Mouse (Mus musculus): ENCODE results near the gene Dnah7c.
"Not testable (repeated sequence)": the region's sequence is repeated elsewhere in the genome, so short reads cannot be mapped to it uniquely, and the experiment has no call there.

The Dnah7c gene

GRCm38 (mm10) chr1:46729731-46730130 lies 304.3 kb downstream of the Dnah7c start:
- in situ Hi-C loops (cut with MboI): not testable (repeated sequence)

- in situ Hi-C loops (cut with MboI): not testable (repeated sequence)
Measured at GRCm38 (mm10) chr1:46733405-46734106, 308.2 kb downstream of the Dnah7c start.

GRCm38 (mm10) chr1:46734455-46734854 lies 309.1 kb downstream of the Dnah7c start:
- in situ Hi-C loops (cut with MboI): not testable (repeated sequence)

GRCm38 (mm10) chr1:46764600-46764999 lies 339.2 kb downstream of the Dnah7c start:
- in situ Hi-C loops (cut with MboI): not testable (repeated sequence)

- in situ Hi-C loops (cut with MboI): not testable (repeated sequence)
Measured at GRCm38 (mm10) chr1:46769318-46769717, 343.9 kb downstream of the Dnah7c start.

GRCm38 (mm10) chr1:46770077-46770695 lies 344.8 kb downstream of the Dnah7c start:
- in situ Hi-C loops (cut with MboI): not testable (repeated sequence)

- in situ Hi-C loops (cut with MboI): not testable (repeated sequence)
Measured at GRCm38 (mm10) chr1:46782227-46782626, 356.8 kb downstream of the Dnah7c start.

GRCm38 (mm10) chr1:46805074-46805473 lies 379.7 kb downstream of the Dnah7c start:
- in situ Hi-C loops (cut with MboI): no loop called here

- in situ Hi-C loops (cut with MboI): not testable (repeated sequence)
Measured at GRCm38 (mm10) chr1:46808630-46809029, 383.2 kb downstream of the Dnah7c start.

GRCm38 (mm10) chr1:46817934-46818333 lies 392.5 kb downstream of the Dnah7c start:
- in situ Hi-C loops (cut with MboI): no loop called here

- in situ Hi-C loops (cut with MboI): no loop called here
Measured at GRCm38 (mm10) chr1:46822256-46822972, 397.0 kb downstream of the Dnah7c start.

GRCm38 (mm10) chr1:46830066-46830843 lies 404.9 kb downstream of the Dnah7c start:
- in situ Hi-C loops (cut with MboI): no loop called here

- in situ Hi-C loops (cut with MboI): no loop called here
Measured at GRCm38 (mm10) chr1:46831927-46832326, 406.5 kb downstream of the Dnah7c start.

GRCm38 (mm10) chr1:46843406-46843805 lies 418.0 kb downstream of the Dnah7c start:
- in situ Hi-C loops (cut with MboI): no loop called here

GRCm38 (mm10) chr1:46844281-46844680 lies 418.9 kb downstream of the Dnah7c start:
- in situ Hi-C loops (cut with MboI): no loop called here

GRCm38 (mm10) chr1:46845221-46845620 lies 419.8 kb downstream of the Dnah7c start:
- in situ Hi-C loops (cut with MboI): loop anchor here (5.0 kb wide), 1 partner anchor 127 kb away; no protein-coding TSS in a partner anchor

GRCm38 (mm10) chr1:46849758-46850157 lies 424.4 kb downstream of the Dnah7c start:
- in situ Hi-C loops (cut with MboI): loop anchor here (5.0 to 10.0 kb wide), 2 partner anchors 65 to 123 kb away; no protein-coding TSS in a partner anchor

GRCm38 (mm10) chr1:46851586-46851985 lies 426.2 kb downstream of the Dnah7c start:
- in situ Hi-C loops (cut with MboI): loop anchor here (10.0 kb wide), 1 partner anchor 63 kb away; no protein-coding TSS in a partner anchor

- in situ Hi-C loops (cut with MboI): loop anchor here (10.0 kb wide), 1 partner anchor 63 kb away; no protein-coding TSS in a partner anchor
Measured at GRCm38 (mm10) chr1:46852216-46852599, 426.8 kb downstream of the Dnah7c start.

GRCm38 (mm10) chr1:46852600-46853272 lies 427.3 kb downstream of the Dnah7c start:
- in situ Hi-C loops (cut with MboI): loop anchor here (10.0 kb wide), 1 partner anchor 62 kb away; no protein-coding TSS in a partner anchor
